Mouse (Mus musculus) heart, embryonic 11.5 days (tissue): ENCODE measurements around the gene Zbtb48. TPM values are rescaled to one million over a fixed set of nuclear protein-coding genes. Genes with fewer than 3 reads are reported as not detected.

Source experiments
- ATAC-seq: fragments of 200-750 bp; cut with Nextera tagmentation; replicated peaks from 2 replicates; pipeline ENCODE4 v1.8.0; 2017; ENCODE audit warnings: moderate library complexity; ENCODE audit not compliant: insufficient number of reproducible peaks, low FRiP score, low TSS enrichment
- H3K27ac ChIP-seq: fragments of 300-500 bp; sonication (generic); 2 replicates; pipeline ENCODE4 v1.5.1; 2014; ENCODE audit warnings: mild to moderate bottlenecking, low read depth, low read length
- H3K27me3 ChIP-seq: fragments of 300-500 bp; sonication (generic); 2 replicates; pipeline ENCODE4 v1.6.1; 2014; ENCODE audit warnings: mild to moderate bottlenecking, low read length, mixed read lengths; ENCODE audit not compliant: control insufficient read depth, insufficient read depth
- H3K36me3 ChIP-seq: fragments of 300-500 bp; sonication (generic); 2 replicates; pipeline ENCODE4 v1.6.1; 2014; ENCODE audit warnings: mild to moderate bottlenecking, low read length, moderate library complexity, mixed read lengths; ENCODE audit not compliant: control insufficient read depth, insufficient read depth
- H3K4me1 ChIP-seq: fragments of 300-500 bp; sonication (generic); 2 replicates; pipeline ENCODE4 v1.6.1; 2014; ENCODE audit warnings: low read length; ENCODE audit not compliant: control insufficient read depth, insufficient read depth
- H3K4me2 ChIP-seq: fragments of 300-500 bp; sonication (generic); 2 replicates; pipeline ENCODE4 v1.6.1; 2014; ENCODE audit warnings: mild to moderate bottlenecking, moderate library complexity
- H3K4me3 ChIP-seq: fragments of 300-500 bp; sonication (generic); 2 replicates; pipeline ENCODE4 v1.5.1; 2014; ENCODE audit warnings: low read depth, low read length
- H3K9ac ChIP-seq: fragments of 300-500 bp; sonication (generic); 2 replicates; pipeline ENCODE4 v1.6.1; 2014; ENCODE audit warnings: mild to moderate bottlenecking, low read depth, low read length, moderate library complexity
- H3K9me3 ChIP-seq: fragments of 300-500 bp; sonication (generic); replicated peaks from 2 replicates; pipeline ENCODE4 v1.6.1; 2016; ENCODE audit warnings: low read length; ENCODE audit not compliant: control insufficient read depth
- WGBS: fragments of 180-500 bp; shearing (Covaris S2); extraction: QIAGEN DNeasy Blood & Tissue Kit; methylation state at CpG from one replicate; pipeline ENCODE4 v1.1.7; 2014; ENCODE audit not compliant: insufficient replicate concordance; 5-methylcytosine and 5-hydroxymethylcytosine counted together
- polyA plus RNA-seq: library from polyadenylated mRNA; unstranded; fragments of >200 nt; fragmentation: Nextera tagmentation; extraction: Ambion mirVana; gene quantifications from 2 replicates; pipeline ENCODE4 v1.2.1, GENCODE M21; 2014

The Zbtb48 gene
- polyA plus RNA-seq, 1 experiment from 2014 or later = 12.2 TPM

DNA sequence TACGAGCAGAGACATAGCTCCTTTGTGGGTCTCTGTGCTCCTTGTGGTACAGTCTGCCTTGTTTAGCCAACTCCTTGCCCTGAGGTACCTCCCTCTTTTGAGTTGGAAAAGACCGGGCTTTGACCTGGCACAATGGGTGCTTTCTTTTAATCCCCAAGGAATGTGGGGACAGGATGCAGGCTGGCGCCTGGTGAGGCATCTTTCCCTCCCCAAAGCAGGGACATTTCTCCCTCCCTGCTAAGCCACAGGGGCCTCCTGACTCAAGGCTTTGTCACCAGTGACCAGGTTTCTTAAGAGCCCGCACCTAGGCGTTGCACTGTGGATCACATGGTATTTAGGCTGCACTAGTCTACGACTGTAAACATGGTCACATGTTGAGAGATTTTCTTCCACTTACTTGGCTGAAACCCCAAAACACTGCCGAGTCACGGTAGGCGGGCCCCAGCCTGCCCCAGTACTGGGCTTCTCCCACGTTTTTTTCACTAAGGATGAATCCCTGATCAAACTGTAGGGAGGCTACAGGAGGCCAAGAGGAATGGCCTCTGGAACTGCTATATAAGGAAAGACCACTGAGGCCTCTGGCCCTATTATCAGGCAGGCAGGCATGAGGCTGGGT is 17.3 kb downstream of the Zbtb48 start:
- WGBS = 0% methylated on average over 10 of the region's 10 CpGs
- Histone ChIP-seq H3K27ac (peak overlapping the region; percentile 96), H3K9ac (peak overlapping the region; percentile 94), H3K4me2 (peak overlapping the region; percentile 99), H3K27me3 (no peaks in the 10 kb centered on the region), H3K9me3 (no peaks in the 10 kb centered on the region), H3K4me1 (peaks cover 49% of the 10 kb centered on the region), H3K4me3 (peak overlapping the region; percentile 91), H3K36me3 (peaks cover 14% of the 10 kb centered on the region)
- ATAC-seq = peak; percentile 37

GRCm38 (mm10) chr4:152009076-152010051 is 18.1 kb downstream of the Zbtb48 start:
- peak; percentile 31 for ATAC-seq
- Histone ChIP-seq H3K4me3 (peak overlapping the region; percentile 91), H3K27me3 (no peaks in the 10 kb centered on the region), H3K27ac (peak overlapping the region; percentile 96), H3K4me2 (peak overlapping the region; percentile 99), H3K9ac (peak overlapping the region; percentile 94), H3K9me3 (no peaks in the 10 kb centered on the region), H3K4me1 (peaks cover 49% of the 10 kb centered on the region), H3K36me3 (peaks cover 9% of the 10 kb centered on the region)
- under 1% methylated on average over 106 of the region's 115 CpGs for WGBS

- Histone ChIP-seq H3K4me1 (peaks cover 48% of the 10 kb centered on the region), H3K4me3 (peak within 1 kb of the TSS; percentile 91), H3K9ac (peak within 1 kb of the TSS; percentile 94), H3K27me3 (no peaks in the 10 kb centered on the region), H3K9me3 (no peaks in the 10 kb centered on the region), H3K4me2 (peak within 1 kb of the TSS; percentile 99), H3K36me3 (peaks cover 5% of the 10 kb centered on the region), H3K27ac (peak within 1 kb of the TSS; percentile 96)
- under 1% methylated on average over 45 of the region's 45 CpGs for WGBS
- ATAC-seq = peak; percentile 82
These were observed 18.8 kb downstream of the Zbtb48 start, which contains the start of gene Klhl21 for GRCm38 (mm10) chr4:152008622-152009075. TSS of gene Klhl21 (plus strand) at chr4:152008803.

DNA sequence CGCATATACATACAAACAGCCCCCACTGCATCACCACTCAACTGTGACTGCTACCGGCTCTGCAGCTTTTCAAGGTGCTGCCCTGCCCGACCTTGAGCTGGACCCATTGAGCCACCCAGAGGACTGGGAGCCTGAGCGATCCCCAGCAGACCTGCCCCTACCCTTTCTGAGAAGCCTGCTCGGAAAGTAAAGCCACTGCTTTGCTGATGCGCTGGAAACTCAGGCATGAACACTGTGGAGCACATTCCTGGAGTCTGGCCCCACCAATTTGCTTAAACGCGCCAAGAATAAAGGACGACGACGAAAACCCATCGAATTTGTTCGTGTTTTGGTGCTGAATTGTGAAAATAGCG is 19.3 kb downstream of the Zbtb48 start:
- H3K4me1 ChIP-seq = peaks cover 43% of the 10 kb centered on the region
- H3K27ac ChIP-seq = peak overlapping the region; percentile 96
- H3K4me3 ChIP-seq = peak overlapping the region; percentile 91
- WGBS = under 1% methylated on average over 14 of the region's 14 CpGs
- no peak; the same call in 1 of the 2 replicates for ATAC-seq
- peaks cover 5% of the 10 kb centered on the region for H3K36me3 ChIP-seq
- H3K9ac ChIP-seq = peak overlapping the region; percentile 94
- H3K9me3 ChIP-seq = no peaks in the 10 kb centered on the region
- H3K27me3 ChIP-seq = no peaks in the 10 kb centered on the region
- H3K4me2 ChIP-seq = peak overlapping the region; percentile 99

- Histone ChIP-seq H3K27ac (peak overlapping the region; percentile 96), H3K4me1 (peaks cover 38% of the 10 kb centered on the region), H3K27me3 (no peaks in the 10 kb centered on the region), H3K36me3 (peaks cover 2% of the 10 kb centered on the region; the same call in 1 of the 2 replicates), H3K9ac (peak overlapping the region; percentile 94), H3K9me3 (no peaks in the 10 kb centered on the region), H3K4me2 (peak overlapping the region; percentile 99), H3K4me3 (peak overlapping the region; percentile 91)
- WGBS = 8% methylated on average over 8 of the region's 8 CpGs
- 0 out of 2 replicates have a peak, but pooled peaks have one; percentile 27 for ATAC-seq
These were observed 19.9 kb downstream of the Zbtb48 start for GRCm38 (mm10) chr4:152007481-152008147.

GRCm38 (mm10) chr4:152006812-152007211 is 20.7 kb downstream of the Zbtb48 start:
- 37% methylated on average over 3 of the region's 3 CpGs for WGBS
- Histone ChIP-seq H3K4me1 (peaks cover 30% of the 10 kb centered on the region), H3K9me3 (no peaks in the 10 kb centered on the region), H3K27ac (peak overlapping the region; percentile 96), H3K36me3 (no peaks in the 10 kb centered on the region; the same call in 1 of the 2 replicates), H3K27me3 (no peaks in the 10 kb centered on the region), H3K9ac (no peak overlapping the region), H3K4me2 (peak overlapping the region; percentile 99), H3K4me3 (no peak overlapping the region)
- ATAC-seq = no peak

DNA sequence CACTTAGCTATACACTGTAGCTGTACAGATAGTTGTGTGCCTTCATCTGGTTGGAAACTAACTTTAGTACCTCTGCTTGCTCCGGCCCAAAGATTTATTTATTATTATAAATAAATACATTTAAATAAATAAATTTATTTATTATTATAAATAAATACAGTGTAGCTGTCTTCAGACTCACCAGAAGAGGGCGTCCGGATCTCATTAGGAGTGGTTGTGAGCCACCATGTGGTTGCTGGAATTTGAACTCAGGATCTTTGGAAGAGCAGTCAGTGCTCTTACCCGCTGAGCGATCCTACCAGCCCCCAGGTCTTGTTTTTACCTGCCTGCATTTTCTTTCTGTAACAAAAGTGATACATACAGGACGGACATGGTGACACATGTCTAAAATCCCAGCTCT is 21.3 kb downstream of the Zbtb48 start:
- H3K4me1 ChIP-seq = peaks cover 23% of the 10 kb centered on the region; the same call in 1 of the 2 replicates
- no peak for ATAC-seq
- no peak overlapping the region for H3K4me3 ChIP-seq
- no peaks in the 10 kb centered on the region for H3K27me3 ChIP-seq
- H3K4me2 ChIP-seq = no peak overlapping the region
- H3K9me3 ChIP-seq = no peaks in the 10 kb centered on the region
- H3K27ac ChIP-seq = no peak overlapping the region; the same call in 1 of the 2 replicates
- no peak overlapping the region for H3K9ac ChIP-seq
- no peaks in the 10 kb centered on the region for H3K36me3 ChIP-seq
- WGBS = 72% methylated on average over 6 of the region's 6 CpGs

GRCm38 (mm10) chr4:152002063-152002462 is 25.4 kb downstream of the Zbtb48 start:
- H3K36me3 ChIP-seq = no peaks in the 10 kb centered on the region
- no peak overlapping the region for H3K4me3 ChIP-seq
- ATAC-seq = no peak
- H3K27ac ChIP-seq = no peak overlapping the region
- 87% methylated on average over 3 of the region's 3 CpGs for WGBS
- H3K27me3 ChIP-seq = no peaks in the 10 kb centered on the region
- H3K9ac ChIP-seq = no peak overlapping the region
- H3K4me2 ChIP-seq = no peak overlapping the region
- H3K4me1 ChIP-seq = 0 out of 2 replicates have a peak, but pooled peaks cover 7% of the 10 kb centered on the region
- no peaks in the 10 kb centered on the region for H3K9me3 ChIP-seq
